Mouse (Mus musculus) bone marrow, adult 2 months (tissue): ENCODE data around the gene Snrnp27.

Source experiments
- CTCF ChIP-seq: fragments of 200-500 bp; IDR thresholded peaks from 2 replicates; pipeline ENCODE4 v1.5.1; 2011; ENCODE audit warnings: low read length, control low read depth; ENCODE audit not compliant: control insufficient read depth, insufficient read depth
- POLR2A ChIP-seq: fragments of 200-500 bp; IDR thresholded peaks from 2 replicates; pipeline ENCODE4 v1.6.1; 2011; ENCODE audit warnings: low read depth, mild to moderate bottlenecking, control low read depth, low read length, borderline replicate concordance; ENCODE audit not compliant: control insufficient read depth

GRCm38 (mm10) chr6:86665560-86666307 is 18.6 kb downstream of the Snrnp27 start:
- no peak for TF ChIP-seq POLR2A
- no peak for TF ChIP-seq CTCF
